Mouse (Mus musculus): ENCODE data around the gene Pgbd5.

DNA sequence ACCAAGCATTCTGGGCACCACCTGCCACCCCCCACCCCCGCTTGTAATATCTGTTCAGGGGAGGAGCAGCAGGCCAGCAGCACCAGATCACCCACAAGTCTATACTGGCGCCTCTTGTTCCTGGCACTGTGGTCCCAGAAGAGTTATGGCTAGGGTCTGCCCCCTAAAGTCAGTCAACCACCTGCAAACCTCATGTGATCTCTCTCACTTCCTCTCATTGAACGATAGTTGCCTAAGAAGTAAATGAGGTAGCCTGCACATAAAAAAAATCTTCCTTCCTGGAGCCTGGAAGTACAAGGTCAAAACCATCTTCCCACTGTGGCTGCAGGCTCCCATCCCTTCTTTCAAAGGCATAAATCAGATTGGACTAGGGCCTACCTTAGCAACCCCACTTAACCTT is 23.7 kb downstream of the Pgbd5 start:
- TF ChIP-seq CTCF (IDR thresholded peaks at IDR 0.05; ENCODE audit: control insufficient read depth, insufficient read depth, insufficient read length), result no peak
- no peak for TF ChIP-seq MAX (IDR thresholded peaks at IDR 0.05)
- no peak for TF ChIP-seq CEBPB (IDR thresholded peaks at IDR 0.05; ENCODE audit: low read depth)
- no peak for TF ChIP-seq MYOD1 (IDR thresholded peaks at IDR 0.05; ENCODE audit: control insufficient read depth, insufficient read length, low read depth)
- TF ChIP-seq FOSL1 (IDR thresholded peaks at IDR 0.05; ENCODE audit: insufficient read depth, low read length, poor library complexity, severe bottlenecking), result no peak
